Mouse (Mus musculus) lung, adult 2 months (tissue): ENCODE results near the gene Gm45140.

Source experiments
- CTCF ChIP-seq: fragments of 200-500 bp; IDR thresholded peaks from 2 replicates; pipeline ENCODE4 v1.5.1; 2011; ENCODE audit warnings: mild to moderate bottlenecking, low read length, control low read depth; ENCODE audit not compliant: insufficient read depth
- POLR2A ChIP-seq: fragments of 200-500 bp; IDR thresholded peaks from 2 replicates; pipeline ENCODE4 v1.6.1; 2011; ENCODE audit warnings: low read depth, mild to moderate bottlenecking, control low read depth, low read length, borderline replicate concordance; ENCODE audit errors: extremely low read depth

- TF ChIP-seq POLR2A (no peak), CTCF (no peak)
Measured at GRCm38 (mm10) chr6:87788896-87789587, 46.6 kb downstream of the Gm45140 start.
